Comparison of ENCODE assay signal across 8 mouse cellular contexts in the genomic region with DNA sequence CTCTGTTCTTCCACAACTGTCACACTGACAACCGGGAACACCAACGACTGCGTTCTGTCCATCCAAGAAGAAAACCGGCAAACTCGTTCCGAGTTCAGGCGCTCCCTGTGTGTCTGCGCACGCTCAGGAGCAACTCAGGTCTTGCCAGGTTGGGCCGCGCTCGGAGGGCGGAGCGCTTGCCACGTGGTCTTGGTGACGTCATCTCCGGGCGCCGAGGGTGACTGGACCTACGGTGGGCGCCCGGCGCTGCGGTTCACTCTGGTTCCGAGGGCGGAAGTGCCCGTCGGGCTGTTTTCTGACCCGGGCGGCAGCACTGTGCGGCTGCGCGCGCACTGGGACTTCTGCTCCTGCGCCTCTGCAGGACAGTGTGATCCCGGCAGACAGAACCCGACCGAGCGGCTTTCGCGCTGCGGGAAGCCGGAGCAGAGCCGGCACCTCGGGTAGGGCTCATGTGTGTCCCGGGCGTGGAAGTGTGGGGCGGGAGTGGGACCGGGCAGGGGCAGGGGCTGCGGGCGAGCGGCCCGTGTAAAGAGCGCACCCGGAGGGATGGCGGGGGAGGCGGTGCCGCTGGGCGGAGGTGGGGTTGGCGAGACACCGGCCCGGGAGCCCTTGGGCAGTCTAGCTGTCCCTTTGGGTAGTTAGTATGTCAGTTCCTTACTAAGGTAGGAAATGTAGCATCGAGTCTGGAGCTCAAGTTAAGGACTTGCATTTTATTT. TPM values are rescaled to one million over a fixed set of nuclear protein-coding genes. Genes with fewer than 3 reads are reported as not detected.
DNase-seq lines count a peak whose midpoint lies in the region; ATAC-seq and TF ChIP-seq lines count a peak whose summit lies in the region.

Gene Atg5 (plus strand): TSS at position 214 of the 716 bp plus-strand sequence.

- H3K79me2 ChIP-seq in CH12.LX (replicated peaks; ENCODE audit: control insufficient read depth, extremely low read depth, insufficient read depth, poor library complexity, severe bottlenecking), result peaks cover 15% of the 10 kb centered on the region; the same call in 1 of the 2 replicates

- TF ChIP-seq RAD21 in CH12.LX (IDR thresholded peaks at IDR 0.05; ENCODE audit: low read depth, low read length), result no peak

- H3K9ac ChIP-seq in CH12.LX (ENCODE audit: insufficient read depth, low read depth), result peak within 1 kb of the TSS; percentile 73
- peak within 1 kb of the TSS; percentile 89 for H3K9ac ChIP-seq in forebrain, embryonic 11.5 days (ENCODE audit: low read length)
- H3K9ac ChIP-seq in heart, embryonic 16.5 days (ENCODE audit: low read length), result peak within 1 kb of the TSS; percentile 94
- H3K9ac ChIP-seq in liver, embryonic 15.5 days, result peak within 1 kb of the TSS; percentile 77
- peak within 1 kb of the TSS; percentile 82 for H3K9ac ChIP-seq in neural tube, embryonic 12.5 days

- dilution Hi-C loops in CH12.LX (cut with MboI; ENCODE audit: extremely low pct_ligation_motif_present, extremely low pct_unique_long_range_greater_than_20kb, low sequenced_read_pairs), result no loop called here

- peaks cover 0 to 35% of the 10 kb centered on the region in 2 experiments for H3K36me3 ChIP-seq in CH12.LX (replicated peaks in 1 of 2; ENCODE audit: control insufficient read depth in 1 of 2, insufficient read depth in 1 of 2, low read length in 1 of 2)
- H3K36me3 ChIP-seq in forebrain, embryonic 11.5 days (ENCODE audit: control insufficient read depth, insufficient read depth, low read length), result no peaks in the 10 kb centered on the region
- no peaks in the 10 kb centered on the region for H3K36me3 ChIP-seq in heart, embryonic 16.5 days (ENCODE audit: control insufficient read depth, insufficient read depth)
- H3K36me3 ChIP-seq in liver, embryonic 15.5 days (replicated peaks), result no peaks in the 10 kb centered on the region
- H3K36me3 ChIP-seq in neural tube, embryonic 12.5 days, result no peaks in the 10 kb centered on the region; the same call in 1 of the 2 replicates

- TF ChIP-seq CTCF in CH12.LX (conservative IDR thresholded peaks at IDR 0.05 in 1 of 2, IDR thresholded peaks at IDR 0.05 in 1 of 2; ENCODE audit: low read depth in 2 of 2, low read length in 2 of 2), result 0 out of 4 replicates have a peak, but pooled peaks of 1 of the 2 experiments have one; percentile 23

- in situ Hi-C loops in CH12.LX (cut with MboI; ENCODE audit: low pct_ligation_motif_present, low pct_unique_long_range_greater_than_20kb, low sequenced_read_pairs), result no loop called here

- peak; percentile 98 for DNase-seq in CH12.LX (ENCODE audit: extremely low read depth)
- DNase-seq in c-Kit-positive CD71-positive TER-119-negative erythroid progenitor cells, embryonic 14.5 days (ENCODE audit: low read depth), result peak; percentile 97
- DNase-seq in forebrain, embryonic 11.5 days (ENCODE audit: low spot score), result peak; percentile 99
- peak; percentile 99 for DNase-seq in kidney, postnatal 36 days
- peak; percentile 96 for DNase-seq in telencephalon, adult 2 months (ENCODE audit: low read depth, low spot score)

- peak; percentile 98 for ATAC-seq in forebrain, embryonic 11.5 days (replicated peaks; ENCODE audit: low FRiP score)
- peak; percentile 99 for ATAC-seq in heart, embryonic 16.5 days (replicated peaks; ENCODE audit: extremely low read depth, insufficient read depth, low FRiP score)
- peak; percentile 96 for ATAC-seq in liver, embryonic 15.5 days (ENCODE audit: insufficient read depth)
- ATAC-seq in neural tube, embryonic 12.5 days (ENCODE audit: low FRiP score, low read depth), result peak; percentile 99

- peak; percentile 94 for TF ChIP-seq POLR2A in CH12.LX (IDR thresholded peaks at IDR 0.05; ENCODE audit: low read depth, low read length)

- under 1% methylated on average over 63 of the region's 63 CpGs for WGBS in forebrain, embryonic 11.5 days
- WGBS in heart, embryonic 16.5 days, result under 1% methylated on average over 63 of the region's 63 CpGs
- under 1% methylated on average over 63 of the region's 63 CpGs for WGBS in liver, embryonic 15.5 days (ENCODE audit: insufficient replicate concordance)
- under 1% methylated on average over 63 of the region's 63 CpGs for WGBS in neural tube, embryonic 12.5 days

- TF ChIP-seq EP300 in CH12.LX (IDR thresholded peaks at IDR 0.05; ENCODE audit: low read length), result no peak

- H3K4me2 ChIP-seq in CH12.LX (ENCODE audit: insufficient read depth, low read depth, poor library complexity, severe bottlenecking), result peak within 1 kb of the TSS; percentile 55
- H3K4me2 ChIP-seq in forebrain, embryonic 11.5 days (ENCODE audit: low read depth, low read length, severe bottlenecking), result peak within 1 kb of the TSS; percentile 82
- peak within 1 kb of the TSS; percentile 93 for H3K4me2 ChIP-seq in heart, embryonic 16.5 days (ENCODE audit: low read depth, low read length)
- H3K4me2 ChIP-seq in liver, embryonic 15.5 days, result peak within 1 kb of the TSS; percentile 79
- H3K4me2 ChIP-seq in neural tube, embryonic 12.5 days (replicated peaks), result peak within 1 kb of the TSS; percentile 75

- H3K9me3 ChIP-seq in CH12.LX (replicated peaks; ENCODE audit: low read length), result no peaks in the 10 kb centered on the region
- H3K9me3 ChIP-seq in forebrain, embryonic 11.5 days (ENCODE audit: control insufficient read depth, low read length), result no peaks in the 10 kb centered on the region
- no peaks in the 10 kb centered on the region for H3K9me3 ChIP-seq in heart, embryonic 16.5 days (replicated peaks; ENCODE audit: control insufficient read depth, low read length)
- H3K9me3 ChIP-seq in liver, embryonic 15.5 days (replicated peaks), result no peaks in the 10 kb centered on the region
- H3K9me3 ChIP-seq in neural tube, embryonic 12.5 days, result no peaks in the 10 kb centered on the region

- no peaks in the 10 kb centered on the region for H3K27me3 ChIP-seq in CH12.LX (replicated peaks)
- no peaks in the 10 kb centered on the region for H3K27me3 ChIP-seq in forebrain, embryonic 11.5 days (ENCODE audit: control insufficient read depth, insufficient read depth, low read length)
- H3K27me3 ChIP-seq in heart, embryonic 16.5 days (ENCODE audit: control insufficient read depth, insufficient read depth, low read length), result no peaks in the 10 kb centered on the region
- H3K27me3 ChIP-seq in liver, embryonic 15.5 days, result no peaks in the 10 kb centered on the region
- H3K27me3 ChIP-seq in neural tube, embryonic 12.5 days (replicated peaks), result no peaks in the 10 kb centered on the region

- peaks cover 6 to 41% of the 10 kb centered on the region in 2 experiments for H3K4me1 ChIP-seq in CH12.LX (ENCODE audit: control insufficient read depth in 1 of 2, insufficient read depth in 2 of 2)
- peaks cover 3% of the 10 kb centered on the region; the same call in 1 of the 2 replicates for H3K4me1 ChIP-seq in forebrain, embryonic 11.5 days (replicated peaks; ENCODE audit: control insufficient read depth, insufficient read depth, low read length)
- peaks cover 18% of the 10 kb centered on the region for H3K4me1 ChIP-seq in heart, embryonic 16.5 days (ENCODE audit: control insufficient read depth, insufficient read depth, low read length)
- peaks cover 23% of the 10 kb centered on the region for H3K4me1 ChIP-seq in liver, embryonic 15.5 days (replicated peaks)
- peaks cover 15% of the 10 kb centered on the region for H3K4me1 ChIP-seq in neural tube, embryonic 12.5 days

- peak within 1 kb of the TSS; percentile 70 for H3K27ac ChIP-seq in CH12.LX (ENCODE audit: insufficient read depth, low read depth)
- peak within 1 kb of the TSS; percentile 88 for H3K27ac ChIP-seq in forebrain, embryonic 11.5 days (ENCODE audit: low read depth, low read length)
- peak within 1 kb of the TSS; percentile 97 for H3K27ac ChIP-seq in heart, embryonic 16.5 days (ENCODE audit: low read length)
- H3K27ac ChIP-seq in liver, embryonic 15.5 days (replicated peaks), result peak within 1 kb of the TSS; percentile 91
- peak within 1 kb of the TSS; percentile 85 for H3K27ac ChIP-seq in neural tube, embryonic 12.5 days

- H3K4me3 ChIP-seq in CH12.LX (replicated peaks in 1 of 3; ENCODE audit: low read depth in 2 of 3, low read length in 2 of 3, poor library complexity in 1 of 3), result peak within 1 kb of the TSS; percentile 81 to 89 (median 88)
- peak within 1 kb of the TSS; percentile 87 for H3K4me3 ChIP-seq in forebrain, embryonic 11.5 days (ENCODE audit: low read depth, low read length)
- H3K4me3 ChIP-seq in heart, embryonic 16.5 days (ENCODE audit: low read length), result peak within 1 kb of the TSS; percentile 92
- peak within 1 kb of the TSS; percentile 87 for H3K4me3 ChIP-seq in liver, embryonic 15.5 days (replicated peaks)
- peak within 1 kb of the TSS; percentile 83 for H3K4me3 ChIP-seq in neural tube, embryonic 12.5 days

TF ChIP-seq in CH12.LX, 34 proteins besides CTCF, POLR2A, EP300 and RAD21 (continues in another document):
- no peak for TF ChIP-seq SMC3 (IDR thresholded peaks at IDR 0.05; ENCODE audit: low read depth, low read length)
- TF ChIP-seq BHLHE40 (IDR thresholded peaks at IDR 0.05; ENCODE audit: low read depth, low read length), result no peak
- no peak for TF ChIP-seq MAFK (IDR thresholded peaks at IDR 0.05; ENCODE audit: insufficient replicate concordance, low read length)
- no peak for TF ChIP-seq CHD1 (IDR thresholded peaks at IDR 0.05; ENCODE audit: low read depth, low read length)
- no peak for TF ChIP-seq MAZ (IDR thresholded peaks at IDR 0.05; ENCODE audit: low read depth, low read length)
- no peak for TF ChIP-seq ZKSCAN1 (IDR thresholded peaks at IDR 0.05; ENCODE audit: borderline replicate concordance, low read depth, low read length)
- TF ChIP-seq JUND (conservative IDR thresholded peaks at IDR 0.05; ENCODE audit: low read depth, low read length), result peak; percentile 69
- peak; percentile 91 for TF ChIP-seq HCFC1 (IDR thresholded peaks at IDR 0.05; ENCODE audit: low read depth, low read length)
- peak; percentile 98 for TF ChIP-seq MAX (IDR thresholded peaks at IDR 0.05; ENCODE audit: low read length)
- TF ChIP-seq ZMIZ1 (IDR thresholded peaks at IDR 0.05; ENCODE audit: low read depth, low read length), result peak; percentile 40
- no peak for TF ChIP-seq CHD2 (IDR thresholded peaks at IDR 0.05; ENCODE audit: low read length)
- peak; percentile 53; the same call in 1 of the 2 replicates for TF ChIP-seq IRF4 (IDR thresholded peaks at IDR 0.05; ENCODE audit: low read depth, low read length)
- peak; percentile 74 for TF ChIP-seq UBTF (IDR thresholded peaks at IDR 0.05; ENCODE audit: low read depth, low read length)
- peak; percentile 99 for TF ChIP-seq ELF1 (IDR thresholded peaks at IDR 0.05; ENCODE audit: low read depth, low read length)

RNA-seq across cellular contexts. Expression of gene Atg5, which starts in this region (rescaled TPM):
- 15.6 and 21.1 TPM in 2 replicates for total RNA-seq in CH12.LX (2012; rRNA removed)
- total RNA-seq in CH12.LX (2014; rRNA removed), result 47.5 and 52.9 TPM in 2 replicates
- 30.0 and 34.7 TPM in 2 replicates for polyA plus RNA-seq in CH12.LX (2012; ENCODE audit: insufficient read length, low read depth)
- polyA plus RNA-seq in forebrain, embryonic 11.5 days (2014; fragmentation: Nextera tagmentation; extraction: Ambion mirVana), result 49.2 and 54.9 TPM in 2 replicates
- polyA plus RNA-seq in heart, embryonic 16.5 days (2015; fragmentation: Nextera tagmentation; extraction: Ambion mirVana), result 27.7 and 33.3 TPM in 2 replicates
- polyA plus RNA-seq in liver, embryonic 15.5 days (2015; fragmentation: Nextera tagmentation; extraction: Ambion mirVana), result 16.8 and 19.9 TPM in 2 replicates
- polyA plus RNA-seq in neural tube, embryonic 12.5 days (2016; fragmentation: Nextera tagmentation; extraction: Ambion mirVana), result 48.2 and 50.8 TPM in 2 replicates

Comparison
In these comparisons a context has a peak if more than half of its experiments do, and no peak if none do; other contexts are left out.
1. Peak in every context shown above with its lines: DNase-seq, ATAC-seq, H3K4me3 ChIP-seq and H3K27ac ChIP-seq.